Comparison of ENCODE assay signal across 12 mouse cellular contexts in the genomic region with DNA sequence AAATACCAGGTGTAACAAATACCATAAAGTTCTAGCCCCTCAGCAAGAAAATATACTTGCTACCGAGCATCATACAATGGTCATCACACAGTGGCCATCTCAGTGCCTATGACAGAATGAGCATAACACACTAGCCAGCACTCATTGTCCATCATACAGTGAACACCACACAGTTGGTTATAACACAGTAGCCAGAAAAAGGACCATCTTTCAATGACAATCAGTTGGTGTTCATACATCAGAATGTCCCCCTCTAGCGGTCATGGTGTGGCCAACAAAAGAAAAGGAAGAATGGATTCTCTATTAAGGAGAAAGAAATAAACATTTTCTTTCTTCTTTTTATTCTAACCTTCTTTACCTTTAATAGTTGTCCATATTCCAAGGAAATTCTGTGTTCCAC.
DNase-seq lines count a peak whose midpoint lies in the region; ATAC-seq and TF ChIP-seq lines count a peak whose summit lies in the region.
"Had no signal": no experiment of that assay in that cellular context is flagged by ENCODE, and none has a peak within 500 bp of the region (broad histone marks: within the 10 kb centered on the region; RNA-seq: fewer than 3 reads in every experiment).

No protein-coding gene starts in this region.

- no peak for TF ChIP-seq EP300 in heart, adult 2 months (IDR thresholded peaks at IDR 0.05; ENCODE audit: insufficient read depth, low read depth, low read length)
- TF ChIP-seq EP300 in stomach, postnatal 0 days (optimal IDR thresholded peaks at IDR 0.05) = no peak

- no peaks in the 10 kb centered on the region for H3K36me3 ChIP-seq in heart, adult 2 months (ENCODE audit: control insufficient read depth, insufficient read depth, low read length)
- no peaks in the 10 kb centered on the region for H3K36me3 ChIP-seq in heart, embryonic 10.5 days
- no peaks in the 10 kb centered on the region for H3K36me3 ChIP-seq in midbrain, embryonic 11.5 days (ENCODE audit: control insufficient read depth, insufficient read depth, low read length)
- H3K36me3 ChIP-seq in midbrain, embryonic 16.5 days (ENCODE audit: control insufficient read depth, insufficient read depth, low read length) = peaks cover 3% of the 10 kb centered on the region; the same call in 1 of the 2 replicates
- H3K36me3 ChIP-seq in stomach, postnatal 0 days (ENCODE audit: control insufficient read depth, insufficient read depth, low read length) = no peaks in the 10 kb centered on the region
- H3K36me3 ChIP-seq: liver, embryonic 12.5 days had no signal

- WGBS in heart, adult 2 months = 51% methylated on average over 2 of the region's 2 CpGs
- WGBS in heart, embryonic 10.5 days = 43% methylated on average over 2 of the region's 2 CpGs
- 43% methylated on average over 2 of the region's 2 CpGs for WGBS in midbrain, embryonic 11.5 days
- WGBS in midbrain, embryonic 16.5 days = 48% methylated on average over 2 of the region's 2 CpGs
- 47% methylated on average over 2 of the region's 2 CpGs for WGBS in stomach, postnatal 0 days

- intact Hi-C loops in heart, adult 2 months (cut with DNase I) = no loop called here

- no peaks in the 10 kb centered on the region for H3K4me1 ChIP-seq in heart, adult 2 months (ENCODE audit: control insufficient read depth, insufficient read depth, low read length)
- H3K4me1 ChIP-seq in heart, embryonic 10.5 days = no peaks in the 10 kb centered on the region
- no peaks in the 10 kb centered on the region for H3K4me1 ChIP-seq in midbrain, embryonic 11.5 days (ENCODE audit: control insufficient read depth, insufficient read depth, low read length)
- no peaks in the 10 kb centered on the region for H3K4me1 ChIP-seq in midbrain, embryonic 16.5 days (ENCODE audit: control insufficient read depth, insufficient read depth, low read length)
- H3K4me1 ChIP-seq in stomach, postnatal 0 days (replicated peaks; ENCODE audit: control insufficient read depth, insufficient read depth) = no peaks in the 10 kb centered on the region
- H3K4me1 ChIP-seq: liver, embryonic 12.5 days; neural tube, embryonic 13.5 days had no signal

- no peak overlapping the region for H3K4me2 ChIP-seq in midbrain, embryonic 11.5 days
- no peak overlapping the region for H3K4me2 ChIP-seq in midbrain, embryonic 16.5 days (ENCODE audit: low read length)
- H3K4me2 ChIP-seq in stomach, postnatal 0 days (replicated peaks; ENCODE audit: low read depth) = no peak overlapping the region
- H3K4me2 ChIP-seq: liver, embryonic 12.5 days; neural tube, embryonic 13.5 days had no signal

- no peaks in the 10 kb centered on the region for H3K79me2 ChIP-seq in heart, adult 2 months (replicated peaks; ENCODE audit: control insufficient read depth, insufficient read depth, low read length)

- H3K4me3 ChIP-seq in heart, adult 2 months = no peak overlapping the region
- no peak overlapping the region for H3K4me3 ChIP-seq in heart, embryonic 10.5 days
- no peak overlapping the region for H3K4me3 ChIP-seq in midbrain, embryonic 11.5 days (ENCODE audit: low read depth, low read length)
- H3K4me3 ChIP-seq in midbrain, embryonic 16.5 days (ENCODE audit: low read depth, low read length) = no peak overlapping the region
- no peak overlapping the region for H3K4me3 ChIP-seq in stomach, postnatal 0 days (ENCODE audit: low read depth, low read length)
- H3K4me3 ChIP-seq: liver, embryonic 12.5 days; neural tube, embryonic 13.5 days had no signal

- H3K27ac ChIP-seq in heart, adult 2 months = no peak overlapping the region
- no peak overlapping the region for H3K27ac ChIP-seq in heart, embryonic 10.5 days
- no peak overlapping the region for H3K27ac ChIP-seq in midbrain, embryonic 11.5 days (ENCODE audit: low read depth, low read length)
- no peak overlapping the region for H3K27ac ChIP-seq in midbrain, embryonic 16.5 days (ENCODE audit: low read length)
- H3K27ac ChIP-seq in stomach, postnatal 0 days (replicated peaks) = no peak overlapping the region
- H3K27ac ChIP-seq: liver, embryonic 12.5 days; neural tube, embryonic 13.5 days had no signal

- H3K9ac ChIP-seq in heart, adult 2 months (ENCODE audit: low read depth, low read length) = no peak overlapping the region
- H3K9ac ChIP-seq in midbrain, embryonic 11.5 days (ENCODE audit: low read length) = no peak overlapping the region
- H3K9ac ChIP-seq in midbrain, embryonic 16.5 days (ENCODE audit: low read depth, low read length) = no peak overlapping the region
- no peak overlapping the region for H3K9ac ChIP-seq in stomach, postnatal 0 days (ENCODE audit: low read length)
- H3K9ac ChIP-seq: liver, embryonic 12.5 days; neural tube, embryonic 13.5 days had no signal

- H3K27me3 ChIP-seq in heart, adult 2 months (ENCODE audit: control insufficient read depth, insufficient read depth, low read length) = no peaks in the 10 kb centered on the region
- H3K27me3 ChIP-seq in heart, embryonic 10.5 days (ENCODE audit: insufficient read depth, poor library complexity, severe bottlenecking) = no peaks in the 10 kb centered on the region
- no peaks in the 10 kb centered on the region for H3K27me3 ChIP-seq in midbrain, embryonic 11.5 days (ENCODE audit: control insufficient read depth, insufficient read depth, low read length)
- no peaks in the 10 kb centered on the region for H3K27me3 ChIP-seq in midbrain, embryonic 16.5 days (ENCODE audit: control insufficient read depth, insufficient read depth, low read depth, low read length)
- no peaks in the 10 kb centered on the region for H3K27me3 ChIP-seq in stomach, postnatal 0 days (ENCODE audit: control insufficient read depth, insufficient read depth, low read length)
- H3K27me3 ChIP-seq: liver, embryonic 12.5 days; neural tube, embryonic 13.5 days had no signal

- peak; percentile 34 for TF ChIP-seq CTCF in heart, adult 2 months (IDR thresholded peaks at IDR 0.05)
- peak; percentile 70 for TF ChIP-seq CTCF in stomach, postnatal 0 days (IDR thresholded peaks at IDR 0.05; ENCODE audit: low read depth)

- TF ChIP-seq POLR2A in heart, adult 2 months (IDR thresholded peaks at IDR 0.05; ENCODE audit: insufficient read depth, low read depth, low read length) = no peak

- no peak for DNase-seq in heart, adult 2 months
- DNase-seq in heart, embryonic 10.5 days (ENCODE audit: low spot score) = no peak
- no peak for DNase-seq in midbrain, embryonic 11.5 days (ENCODE audit: low spot score, missing footprints)
- peak; percentile 19 for DNase-seq in embryo, embryonic 11.5 days (ENCODE audit: low read depth, low spot score)
- no peak for DNase-seq in stomach, postnatal 0 days (ENCODE audit: low spot score)
- DNase-seq in heart, adult 11 months = no peak
- DNase-seq: cerebellum, adult 11-12 months had no signal

- ATAC-seq in midbrain, embryonic 11.5 days (ENCODE audit: low FRiP score) = peak; percentile 48; the same call in 1 of the 2 replicates
- ATAC-seq in midbrain, embryonic 16.5 days = no peak
- no peak for ATAC-seq in stomach, postnatal 0 days (ENCODE audit: low FRiP score, low TSS enrichment)
- no peak for ATAC-seq in erythroblast, adult 5-6 weeks (replicated peaks; ENCODE audit: low FRiP score, poor library complexity, severe bottlenecking)
- ATAC-seq: inflammation-experienced regulatory T-cells, adult 6 months; liver, embryonic 12.5 days had no signal

- no peaks in the 10 kb centered on the region for H3K9me3 ChIP-seq in heart, embryonic 10.5 days
- no peaks in the 10 kb centered on the region; the same call in 1 of the 2 replicates for H3K9me3 ChIP-seq in midbrain, embryonic 11.5 days (ENCODE audit: control insufficient read depth, low read length)
- no peaks in the 10 kb centered on the region for H3K9me3 ChIP-seq in midbrain, embryonic 16.5 days (replicated peaks; ENCODE audit: control insufficient read depth, low read length, poor library complexity, severe bottlenecking)
- H3K9me3 ChIP-seq in stomach, postnatal 0 days (ENCODE audit: control insufficient read depth, low read length) = no peaks in the 10 kb centered on the region
- H3K9me3 ChIP-seq: liver, embryonic 12.5 days; neural tube, embryonic 13.5 days had no signal
